Mouse (Mus musculus): ENCODE results near the gene Abhd15. TPM values are rescaled to one million over a fixed set of nuclear protein-coding genes. Genes with fewer than 3 reads are reported as not detected.
"Not testable (repeated sequence)": the region's sequence is repeated elsewhere in the genome, so short reads cannot be mapped to it uniquely, and the experiment has no call there.

The Abhd15 gene
- polyA plus RNA-seq, 1 experiment from 2014 or later = 3.4 TPM

DNA sequence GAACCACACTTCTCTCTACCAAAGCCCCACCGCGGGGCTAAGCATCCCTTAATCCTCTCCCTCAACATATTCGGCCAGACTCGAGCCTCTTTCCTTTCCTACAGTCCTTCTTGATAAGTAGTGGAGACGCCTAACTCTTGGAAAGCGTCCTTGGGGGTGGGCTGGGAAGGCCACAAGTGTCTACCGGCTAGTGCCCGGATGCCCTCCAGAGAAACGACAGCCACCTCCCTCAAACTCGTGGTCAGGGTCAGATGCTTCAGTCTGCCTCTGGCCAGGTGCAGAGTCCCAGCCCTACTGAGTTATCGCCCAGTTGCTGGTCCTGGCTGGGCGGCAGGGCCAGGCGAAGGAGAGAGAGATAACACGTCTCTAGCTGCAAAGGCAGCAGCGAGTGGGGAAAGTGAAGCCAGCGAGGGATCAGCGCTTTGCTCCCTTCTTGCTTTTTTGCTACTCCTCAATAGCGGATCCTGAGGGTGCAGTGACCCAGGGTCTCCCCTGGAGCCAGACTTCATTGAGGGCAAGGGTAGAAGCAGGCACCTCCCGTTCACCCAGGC lies 565 bp upstream of the Abhd15 start:
- 5% methylated on average over 19 of the region's 19 CpGs for WGBS (ENCODE audit: insufficient replicate concordance)

GRCm38 (mm10) chr11:77515637-77516552 lies 974 bp downstream of the Abhd15 start, which contains the start of gene Trp53i13:
TSS of gene Trp53i13 (minus strand) at chr11:77515980.
- peak within 1 kb of the TSS; percentile 62 for H3K27ac ChIP-seq
- ATAC-seq (ENCODE audit: low read depth) (no peak), DNase-seq (no peak)
- H3K4me2 ChIP-seq = peak within 1 kb of the TSS; percentile 98
- peak within 1 kb of the TSS; percentile 77 for H3K4me3 ChIP-seq (replicated peaks)
- H3K4me1 ChIP-seq (replicated peaks) = peaks cover 64% of the 10 kb centered on the region
- peak within 1 kb of the TSS; percentile 75 for H3K9ac ChIP-seq
- peaks cover 55% of the 10 kb centered on the region for H3K27me3 ChIP-seq
- no peaks in the 10 kb centered on the region for H3K36me3 ChIP-seq
- 10% methylated on average over 39 of the region's 39 CpGs for WGBS (ENCODE audit: insufficient replicate concordance)
- no peaks in the 10 kb centered on the region for H3K9me3 ChIP-seq (replicated peaks)

More for the DNA sequence above, 565 bp upstream of the Abhd15 start:
- peak overlapping the region; percentile 75 for H3K9ac ChIP-seq
- H3K36me3 ChIP-seq = no peaks in the 10 kb centered on the region
- peaks cover 59% of the 10 kb centered on the region for H3K4me1 ChIP-seq (replicated peaks)
- H3K27me3 ChIP-seq = peaks cover 53% of the 10 kb centered on the region
- peak; percentile 52 for ATAC-seq (ENCODE audit: low read depth)
- peak; percentile 55 for DNase-seq
- no peaks in the 10 kb centered on the region for H3K9me3 ChIP-seq (replicated peaks)
- peak overlapping the region; percentile 79 for H3K27ac ChIP-seq
- peak overlapping the region; percentile 98 for H3K4me2 ChIP-seq
- H3K4me3 ChIP-seq (replicated peaks) = peak overlapping the region; percentile 77

DNA sequence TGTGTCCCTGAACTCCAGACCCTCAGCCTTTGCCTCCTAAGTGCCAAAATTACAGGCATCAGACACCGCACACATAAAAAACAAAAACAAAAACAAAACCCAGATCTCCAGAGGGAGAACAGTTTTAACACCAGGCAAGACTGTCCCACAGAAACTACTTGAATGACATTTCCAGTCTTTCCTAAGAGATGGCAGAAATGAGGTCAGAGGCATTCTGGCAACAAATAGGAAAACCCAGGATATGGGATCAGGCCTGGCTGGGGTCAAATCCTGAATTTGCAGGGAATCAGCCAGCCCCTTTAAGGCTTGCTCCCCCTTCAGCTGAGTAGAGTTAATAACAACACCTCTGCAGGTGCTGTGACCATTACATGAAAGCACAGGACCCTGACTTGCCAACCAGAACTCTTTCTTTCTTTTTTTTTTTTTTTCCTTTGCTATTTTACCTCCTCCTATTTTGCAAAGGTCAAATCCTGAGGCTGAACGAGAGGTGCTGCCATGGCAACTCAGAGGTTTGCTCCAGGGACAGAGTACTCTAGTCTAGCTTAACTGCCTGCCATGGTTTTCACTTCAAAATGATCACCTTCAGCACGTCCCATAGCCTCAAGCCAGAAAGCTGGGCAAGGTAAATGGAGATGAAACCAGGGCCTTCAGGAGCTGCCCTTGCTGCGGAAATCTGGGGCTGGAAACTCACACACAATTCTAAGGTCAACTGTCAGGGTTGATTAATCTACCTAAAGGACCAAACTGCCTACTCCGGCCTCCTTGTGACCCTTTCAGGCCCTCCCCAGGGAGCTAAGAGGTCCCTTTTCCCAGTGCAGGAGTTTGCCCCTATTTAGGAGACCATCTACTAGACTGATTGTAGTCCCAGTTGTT lies 1.9 kb downstream of the Abhd15 start:
- H3K27ac ChIP-seq = no peak overlapping the region
- no peaks in the 10 kb centered on the region for H3K36me3 ChIP-seq
- H3K4me2 ChIP-seq = peak overlapping the region; percentile 98
- ATAC-seq (ENCODE audit: low read depth) = no peak
- peaks cover 55% of the 10 kb centered on the region for H3K27me3 ChIP-seq
- H3K4me1 ChIP-seq (replicated peaks) = peaks cover 62% of the 10 kb centered on the region
- 65% methylated on average over 5 of the region's 5 CpGs for WGBS (ENCODE audit: insufficient replicate concordance)
- peak overlapping the region; percentile 77; the same call in 1 of the 2 replicates for H3K4me3 ChIP-seq (replicated peaks)
- no peak for DNase-seq
- H3K9ac ChIP-seq = no peak overlapping the region
- no peaks in the 10 kb centered on the region for H3K9me3 ChIP-seq (replicated peaks)

- H3K4me3 ChIP-seq (replicated peaks) = no peak overlapping the region
- H3K4me2 ChIP-seq = no peak overlapping the region
- no peaks in the 10 kb centered on the region for H3K36me3 ChIP-seq
- ATAC-seq (ENCODE audit: low read depth) = no peak
- WGBS (ENCODE audit: insufficient replicate concordance) = 64% methylated on average over 27 of the region's 27 CpGs
- 0 out of 2 replicates have a peak overlapping the region, but pooled peaks have one; percentile 34 for H3K27ac ChIP-seq
- H3K9me3 ChIP-seq (replicated peaks) = no peaks in the 10 kb centered on the region
- no peak overlapping the region for H3K9ac ChIP-seq
- H3K27me3 ChIP-seq = peaks cover 55% of the 10 kb centered on the region
- DNase-seq = no peak
- peaks cover 51% of the 10 kb centered on the region for H3K4me1 ChIP-seq (replicated peaks)
Observed at GRCm38 (mm10) chr11:77518051-77518798, 3.3 kb downstream of the Abhd15 start.

DNA sequence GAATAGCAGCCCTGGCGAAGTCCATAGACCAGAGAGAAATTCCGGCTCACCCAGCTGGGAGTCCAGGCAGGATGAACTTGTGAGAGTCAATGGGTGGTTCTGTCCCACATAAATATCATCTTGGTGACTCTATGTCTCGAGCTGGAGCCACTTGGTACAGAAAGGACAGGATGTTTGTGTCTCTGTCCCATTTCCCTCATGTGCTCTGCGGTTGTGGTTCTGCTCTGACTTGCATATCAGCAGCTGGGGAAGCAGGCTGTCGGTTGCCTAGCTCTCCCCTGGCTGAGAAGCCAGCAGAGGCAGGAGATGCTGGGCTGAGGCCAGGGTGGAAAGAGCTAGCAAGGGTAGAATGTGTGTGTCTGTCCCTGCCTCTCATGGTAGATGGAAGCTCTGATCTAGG lies 4.1 kb downstream of the Abhd15 start, which contains the start of gene Gm10392:
Gm10392 (minus strand) TSS at position 156 of the 400 bp plus-strand sequence.
- Histone ChIP-seq H3K4me1 (replicated peaks) (peaks cover 44% of the 10 kb centered on the region), H3K27me3 (peaks cover 55% of the 10 kb centered on the region), H3K9me3 (replicated peaks) (no peaks in the 10 kb centered on the region), H3K4me2 (no peak within 1 kb of the TSS), H3K27ac (peak within 1 kb of the TSS; percentile 34; the same call in 1 of the 2 replicates), H3K4me3 (replicated peaks) (no peak within 1 kb of the TSS), H3K9ac (no peak within 1 kb of the TSS), H3K36me3 (no peaks in the 10 kb centered on the region)
- ATAC-seq (ENCODE audit: low read depth) (no peak), DNase-seq (no peak)
- 13% methylated on average over 5 of the region's 5 CpGs for WGBS (ENCODE audit: insufficient replicate concordance)

DNA sequence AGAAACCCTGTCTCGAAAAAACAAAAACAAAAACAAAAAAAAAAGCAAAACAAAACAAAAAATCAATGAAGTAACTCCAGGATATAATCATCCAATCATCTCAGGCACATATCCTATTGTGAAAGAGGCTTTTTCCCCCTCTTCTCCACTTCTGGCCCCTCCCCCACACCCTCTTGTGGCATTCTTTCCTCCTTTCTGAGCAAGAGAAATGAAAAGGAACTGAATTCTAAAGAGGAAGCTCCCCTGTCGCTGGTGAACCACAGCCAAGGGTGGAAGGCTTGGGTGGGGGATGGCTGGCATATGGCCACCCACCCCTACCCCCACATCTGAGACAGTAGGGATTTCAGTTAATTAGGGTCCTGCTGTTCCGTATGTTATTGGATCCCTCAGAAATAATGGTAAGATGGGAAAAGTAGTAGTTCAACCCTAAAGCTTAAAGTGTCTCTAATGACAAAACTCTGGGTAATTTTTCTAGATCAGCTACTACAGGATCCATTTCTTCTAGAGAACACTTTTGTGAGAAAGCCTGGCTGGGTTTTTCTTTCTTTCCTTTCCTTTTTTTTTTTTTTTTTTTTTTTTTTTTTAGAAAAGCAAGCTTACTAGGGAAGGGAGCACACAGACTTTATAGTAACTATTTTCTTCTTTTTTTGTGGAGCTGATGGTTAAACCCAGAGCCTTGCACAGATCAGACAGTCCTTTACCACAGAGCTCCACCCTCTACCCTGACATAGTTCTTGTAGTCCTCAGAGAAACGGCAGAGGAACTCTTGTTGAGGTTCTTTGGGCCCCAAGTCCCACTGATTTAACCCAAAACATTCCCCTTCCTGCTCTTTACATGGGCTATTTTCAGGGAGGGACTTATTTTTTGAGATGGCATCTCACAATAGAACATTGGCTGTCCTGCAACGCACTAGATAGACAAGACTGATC lies 5.9 kb downstream of the Abhd15 start:
- 33% methylated on average over 5 of the region's 5 CpGs for WGBS (ENCODE audit: insufficient replicate concordance)
- DNase-seq (no peak), ATAC-seq (ENCODE audit: low read depth) (no peak)
- H3K9me3 ChIP-seq (replicated peaks) = no peaks in the 10 kb centered on the region
- no peak overlapping the region for H3K27ac ChIP-seq
- peaks cover 26% of the 10 kb centered on the region for H3K4me1 ChIP-seq (replicated peaks)
- H3K36me3 ChIP-seq = no peaks in the 10 kb centered on the region
- no peak overlapping the region for H3K9ac ChIP-seq
- no peak overlapping the region for H3K4me2 ChIP-seq
- no peak overlapping the region for H3K4me3 ChIP-seq (replicated peaks)
- peaks cover 37% of the 10 kb centered on the region for H3K27me3 ChIP-seq

DNA sequence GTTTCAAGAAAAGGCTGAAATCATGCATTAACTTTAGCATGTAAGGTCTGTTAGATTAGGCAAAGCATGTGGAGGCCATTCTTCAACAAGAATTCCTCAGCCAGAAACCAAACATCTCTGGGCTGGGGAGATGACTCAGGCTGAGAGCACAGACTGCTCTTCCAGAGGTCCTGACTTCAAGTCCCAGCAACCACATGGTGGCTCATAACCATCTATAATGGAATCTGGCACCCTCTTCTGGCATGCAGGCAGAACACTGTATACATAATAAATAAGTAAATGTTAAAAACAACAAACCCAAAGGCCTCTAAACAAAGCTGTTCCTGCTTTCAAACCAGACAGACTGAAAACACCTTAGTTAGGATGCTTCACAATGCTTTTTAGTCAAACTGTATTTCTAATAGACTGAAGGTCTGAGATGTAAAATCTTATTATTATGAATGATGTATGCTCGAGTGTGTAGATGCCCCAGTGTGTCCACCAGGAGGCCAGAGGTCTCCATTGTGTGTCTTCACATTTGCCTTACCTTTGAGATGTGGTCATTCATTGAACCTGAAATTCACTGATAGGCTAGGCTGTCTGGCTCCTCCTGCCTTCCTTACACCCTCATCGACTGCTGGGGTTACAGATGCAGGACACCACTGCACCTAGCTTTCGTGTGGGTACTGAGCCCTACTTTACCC lies 11.0 kb downstream of the Abhd15 start:
- no peaks in the 10 kb centered on the region for H3K27me3 ChIP-seq

DNA sequence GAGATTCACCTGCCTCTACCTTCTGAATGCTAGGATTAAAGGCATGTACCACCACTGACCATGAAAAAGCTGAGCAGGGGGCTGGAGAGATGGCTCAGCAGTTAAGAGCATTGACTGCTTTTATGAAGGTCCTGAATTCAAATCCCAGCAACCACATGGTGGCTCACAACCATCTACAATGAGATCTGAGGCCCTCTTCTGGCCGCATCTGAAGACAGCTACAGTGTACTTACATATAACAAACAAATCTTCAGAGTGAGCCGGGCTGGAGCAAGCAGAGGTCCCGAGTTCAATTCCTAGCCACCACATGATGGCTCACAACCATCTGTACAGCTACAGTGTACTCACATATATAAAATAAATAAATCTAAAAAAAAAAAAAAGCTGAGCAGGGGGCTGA lies 13.5 kb downstream of the Abhd15 start:
- H3K4me3 ChIP-seq (replicated peaks); DNase-seq; H3K27ac ChIP-seq; H3K4me1 ChIP-seq (replicated peaks); ATAC-seq (ENCODE audit: low read depth); H3K4me2 ChIP-seq; H3K9me3 ChIP-seq (replicated peaks); H3K9ac ChIP-seq; H3K27me3 ChIP-seq; H3K36me3 ChIP-seq: not testable (repeated sequence)
- 73% methylated on average over 3 of the region's 3 CpGs for WGBS (ENCODE audit: insufficient replicate concordance)

More for the DNA sequence above, 11.0 kb downstream of the Abhd15 start:
- no peak overlapping the region for H3K4me3 ChIP-seq (replicated peaks)
- H3K9ac ChIP-seq = no peak overlapping the region
- no peaks in the 10 kb centered on the region; the same call in 1 of the 2 replicates for H3K36me3 ChIP-seq
- 66% methylated on average over 3 of the region's 3 CpGs for WGBS (ENCODE audit: insufficient replicate concordance)
- no peaks in the 10 kb centered on the region for H3K9me3 ChIP-seq (replicated peaks)
- H3K4me1 ChIP-seq (replicated peaks) = 0 out of 2 replicates have a peak, but pooled peaks cover 2% of the 10 kb centered on the region
- no peak for DNase-seq
- ATAC-seq (ENCODE audit: low read depth) = no peak
- H3K4me2 ChIP-seq = no peak overlapping the region
- H3K27ac ChIP-seq = no peak overlapping the region

DNA sequence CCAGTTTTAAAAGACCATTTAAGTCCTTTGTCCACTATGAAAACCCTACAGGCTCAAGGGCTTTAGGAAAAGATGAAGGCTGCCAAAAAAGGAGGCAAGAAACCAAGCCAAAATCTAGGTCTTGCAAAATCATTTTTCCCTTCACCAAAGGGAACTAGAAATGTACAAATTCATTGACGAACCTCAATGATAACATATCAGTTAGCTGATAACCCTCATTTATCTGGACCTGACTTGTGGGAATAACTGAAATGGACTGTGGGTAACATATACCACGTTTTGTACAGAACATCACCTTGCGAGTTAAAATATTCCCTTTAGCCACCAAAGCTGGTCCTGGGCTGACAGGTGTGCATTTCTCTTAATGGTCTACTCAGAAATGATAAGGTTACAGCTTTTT lies 14.7 kb downstream of the Abhd15 start:
- 53% methylated on average over 3 of the region's 3 CpGs for WGBS (ENCODE audit: insufficient replicate concordance)
- no peak overlapping the region for H3K4me2 ChIP-seq
- ATAC-seq (ENCODE audit: low read depth) (no peak), DNase-seq (no peak)
- H3K27me3 ChIP-seq = no peaks in the 10 kb centered on the region
- H3K9ac ChIP-seq = no peak overlapping the region
- H3K27ac ChIP-seq = no peak overlapping the region
- 0 out of 2 replicates have a peak, but pooled peaks cover 4% of the 10 kb centered on the region for H3K4me1 ChIP-seq (replicated peaks)
- no peak overlapping the region for H3K4me3 ChIP-seq (replicated peaks)
- peaks cover 2% of the 10 kb centered on the region; the same call in 1 of the 2 replicates for H3K36me3 ChIP-seq
- no peaks in the 10 kb centered on the region for H3K9me3 ChIP-seq (replicated peaks)
